Mouse (Mus musculus): ENCODE results near the gene Capn9. TPM values are rescaled to one million over a fixed set of nuclear protein-coding genes. Genes with fewer than 3 reads are reported as not detected.

The Capn9 gene
- polyA plus RNA-seq, 1 experiment, result 0.04 TPM

DNA sequence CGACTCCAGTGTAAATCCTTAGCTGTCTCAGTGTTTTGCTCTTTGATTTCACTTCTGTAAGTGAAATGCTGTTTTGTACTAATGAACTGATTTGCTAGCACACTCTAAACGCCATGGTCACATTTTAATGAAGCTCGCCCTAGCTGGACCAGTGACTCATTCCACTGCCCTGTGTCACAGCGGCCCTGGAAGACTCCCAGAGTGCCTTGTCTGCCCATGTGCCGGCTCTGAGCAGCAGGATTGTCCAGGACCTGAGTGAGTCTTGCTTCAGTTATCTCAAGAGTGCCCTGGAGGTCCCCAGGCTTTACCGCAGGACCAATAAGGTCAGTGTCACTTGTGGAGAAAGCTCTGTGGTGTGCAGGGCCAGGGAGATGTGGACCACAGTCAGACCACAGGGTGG lies 29.5 kb upstream of the Capn9 start:
- Histone ChIP-seq H3K27ac (ENCODE audit: insufficient read depth, low read length) (peak overlapping the region; percentile 15; the same call in 1 of the 2 replicates), H3K4me1 (ENCODE audit: control insufficient read depth, insufficient read depth, low read length) (peaks cover 12% of the 10 kb centered on the region), H3K4me3 (ENCODE audit: insufficient read depth, low read length) (no peak overlapping the region)
- TF ChIP-seq CTCF (IDR thresholded peaks at IDR 0.05; ENCODE audit: extremely low read depth, insufficient read depth, low read length) (no peak), POLR2A (IDR thresholded peaks at IDR 0.05; ENCODE audit: extremely low read depth, insufficient read depth, low read length) (no peak)

DNA sequence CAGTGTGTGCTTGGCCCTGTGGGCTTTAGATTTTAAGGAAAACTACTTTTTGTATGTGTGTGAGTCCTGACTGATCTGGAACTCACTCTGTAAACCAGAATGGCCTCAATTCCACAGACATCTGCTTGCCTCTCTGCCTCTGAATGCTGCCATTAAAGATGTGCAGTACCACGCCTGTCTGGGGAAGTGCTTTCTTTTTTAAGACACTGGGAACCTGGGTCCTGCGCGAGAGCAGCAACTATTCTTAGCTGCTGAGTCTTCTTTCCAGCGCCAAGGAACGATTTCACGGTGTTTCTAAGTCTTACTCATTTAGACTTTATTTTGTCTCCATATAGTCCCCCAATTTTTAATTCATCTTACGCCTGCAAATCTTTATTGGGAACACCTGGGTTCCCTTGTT lies 29.1 kb upstream of the Capn9 start:
- Histone ChIP-seq H3K27ac (ENCODE audit: insufficient read depth, low read length) (0 out of 2 replicates have a peak overlapping the region, but pooled peaks have one; percentile 15), H3K4me3 (ENCODE audit: insufficient read depth, low read length) (no peak overlapping the region), H3K4me1 (ENCODE audit: control insufficient read depth, insufficient read depth, low read length) (peaks cover 12% of the 10 kb centered on the region)
- TF ChIP-seq CTCF (IDR thresholded peaks at IDR 0.05; ENCODE audit: extremely low read depth, insufficient read depth, low read length), result no peak
- no peak for TF ChIP-seq POLR2A (IDR thresholded peaks at IDR 0.05; ENCODE audit: extremely low read depth, insufficient read depth, low read length)

DNA sequence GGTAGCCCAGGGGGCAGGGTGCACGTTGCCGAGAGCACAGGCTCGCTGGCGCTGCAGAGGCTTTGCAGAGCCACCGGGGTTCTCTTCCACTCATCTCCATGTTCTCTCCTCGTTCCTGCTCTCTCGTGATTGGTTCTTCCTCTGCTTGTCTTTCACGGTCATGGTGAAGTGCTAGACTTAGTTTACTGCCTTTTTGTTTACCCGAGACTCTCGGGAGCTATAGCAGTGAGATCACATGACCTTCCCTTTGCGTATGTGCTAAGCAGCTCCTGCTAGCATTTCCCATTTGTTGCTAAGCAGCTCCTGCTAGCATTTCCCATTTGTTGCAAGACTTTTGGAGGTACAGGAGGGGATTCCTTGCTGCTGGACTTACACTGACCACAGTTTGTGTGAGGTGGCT lies 28.6 kb upstream of the Capn9 start:
- no peak for TF ChIP-seq CTCF (IDR thresholded peaks at IDR 0.05; ENCODE audit: extremely low read depth, insufficient read depth, low read length)
- TF ChIP-seq POLR2A (IDR thresholded peaks at IDR 0.05; ENCODE audit: extremely low read depth, insufficient read depth, low read length), result no peak
- H3K4me3 ChIP-seq (ENCODE audit: insufficient read depth, low read length), result no peak overlapping the region
- no peak overlapping the region; the same call in 1 of the 2 replicates for H3K27ac ChIP-seq (ENCODE audit: insufficient read depth, low read length)
- peaks cover 12% of the 10 kb centered on the region for H3K4me1 ChIP-seq (ENCODE audit: control insufficient read depth, insufficient read depth, low read length)

DNA sequence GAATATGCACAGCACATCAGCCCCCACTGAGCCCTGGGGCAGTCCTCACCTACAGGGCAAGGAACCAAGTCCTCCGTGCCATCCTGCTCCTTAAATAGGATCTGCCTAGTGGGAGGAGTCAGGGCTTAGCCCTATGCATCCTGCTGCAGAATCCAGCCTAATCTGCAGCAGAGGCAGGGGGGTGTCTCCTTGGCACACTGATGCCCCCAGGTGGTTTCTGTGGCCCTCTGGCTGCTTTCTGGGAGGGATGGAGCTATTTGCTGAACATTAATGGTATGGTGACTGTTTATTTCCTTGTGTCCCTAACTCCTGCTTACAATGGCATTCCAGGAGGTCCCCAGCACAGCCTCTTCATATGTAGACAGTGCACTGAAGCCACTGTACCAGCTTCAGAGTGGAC lies 27.7 kb upstream of the Capn9 start:
- Histone ChIP-seq H3K4me1 (ENCODE audit: control insufficient read depth, insufficient read depth, low read length) (peaks cover 12% of the 10 kb centered on the region), H3K4me3 (ENCODE audit: insufficient read depth, low read length) (no peak overlapping the region), H3K27ac (ENCODE audit: insufficient read depth, low read length) (no peak overlapping the region)
- TF ChIP-seq POLR2A (IDR thresholded peaks at IDR 0.05; ENCODE audit: extremely low read depth, insufficient read depth, low read length) (no peak), CTCF (IDR thresholded peaks at IDR 0.05; ENCODE audit: extremely low read depth, insufficient read depth, low read length) (no peak)

DNA sequence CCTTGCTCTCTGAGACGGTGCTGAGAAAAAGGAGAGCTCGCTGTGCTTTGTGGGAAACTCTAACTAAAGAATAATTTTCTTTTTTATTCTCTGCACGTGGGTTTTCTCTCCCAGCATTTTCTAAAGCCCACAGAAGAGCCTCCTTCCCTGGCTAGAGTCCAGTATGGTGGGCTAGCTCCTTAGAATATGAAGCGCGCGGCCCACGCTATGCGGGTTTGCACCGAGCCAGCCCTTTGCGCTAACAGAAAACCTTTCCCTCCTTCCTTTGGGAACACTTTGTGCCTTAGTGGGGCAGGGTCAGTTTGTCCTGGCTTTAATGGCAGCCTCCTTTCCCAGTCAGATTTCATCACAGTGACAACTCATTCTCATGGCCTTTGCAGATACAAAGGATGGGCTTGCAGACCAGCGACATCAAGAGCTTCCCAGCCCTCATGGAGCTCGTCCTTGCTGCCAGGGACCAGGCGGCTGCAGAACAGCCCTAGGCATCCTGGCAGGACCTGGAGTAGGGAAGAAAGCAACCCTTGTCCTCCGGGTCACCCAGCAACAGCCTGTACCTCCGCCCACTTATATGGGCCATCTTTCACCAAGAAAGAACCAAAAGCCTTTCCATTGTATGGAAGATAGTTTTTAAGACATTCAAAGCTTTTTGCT lies 24.8 kb upstream of the Capn9 start:
- Histone ChIP-seq H3K4me1 (ENCODE audit: control insufficient read depth, insufficient read depth, low read length) (peaks cover 15% of the 10 kb centered on the region), H3K4me3 (ENCODE audit: insufficient read depth, low read length) (no peak overlapping the region), H3K27ac (ENCODE audit: insufficient read depth, low read length) (peak overlapping the region; percentile 67; the same call in 1 of the 2 replicates)
- no peak for TF ChIP-seq CTCF (IDR thresholded peaks at IDR 0.05; ENCODE audit: extremely low read depth, insufficient read depth, low read length)
- no peak for TF ChIP-seq POLR2A (IDR thresholded peaks at IDR 0.05; ENCODE audit: extremely low read depth, insufficient read depth, low read length)

DNA sequence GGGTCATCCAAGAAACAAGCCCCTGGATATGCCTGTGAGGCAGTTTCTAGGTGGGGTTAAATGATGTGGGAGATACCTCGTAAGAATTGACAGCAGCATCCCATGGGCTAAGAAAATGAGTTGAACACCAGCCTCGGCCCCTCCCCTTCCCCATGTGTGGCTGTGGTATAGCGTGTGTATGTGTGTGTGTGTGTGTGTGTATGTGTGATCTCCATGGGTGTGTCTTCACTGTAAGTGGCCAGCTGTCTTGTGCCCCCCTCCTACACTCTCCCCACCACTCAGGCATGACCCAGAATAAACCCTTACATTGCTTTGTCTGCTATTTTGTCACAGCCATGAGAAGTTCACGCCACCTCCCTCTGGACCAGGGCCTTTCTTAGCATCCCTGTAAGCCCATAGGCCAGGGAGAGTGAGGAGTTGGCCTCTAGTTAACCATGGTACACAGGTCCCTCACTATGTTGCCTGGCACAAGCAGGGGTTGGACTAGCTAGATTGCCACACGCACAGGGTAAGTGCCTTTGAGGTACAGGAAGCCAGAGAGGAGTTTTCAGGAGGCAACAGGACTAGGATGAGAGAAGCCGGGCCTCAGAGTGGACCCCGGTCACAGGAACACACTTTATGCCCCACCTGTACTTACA lies 20.7 kb upstream of the Capn9 start:
- no peak overlapping the region for H3K4me3 ChIP-seq (ENCODE audit: insufficient read depth, low read length)
- peaks cover 10% of the 10 kb centered on the region for H3K4me1 ChIP-seq (ENCODE audit: control insufficient read depth, insufficient read depth, low read length)
- TF ChIP-seq POLR2A (IDR thresholded peaks at IDR 0.05; ENCODE audit: extremely low read depth, insufficient read depth, low read length) (no peak), CTCF (IDR thresholded peaks at IDR 0.05; ENCODE audit: extremely low read depth, insufficient read depth, low read length) (no peak)
- no peak overlapping the region for H3K27ac ChIP-seq (ENCODE audit: insufficient read depth, low read length)

DNA sequence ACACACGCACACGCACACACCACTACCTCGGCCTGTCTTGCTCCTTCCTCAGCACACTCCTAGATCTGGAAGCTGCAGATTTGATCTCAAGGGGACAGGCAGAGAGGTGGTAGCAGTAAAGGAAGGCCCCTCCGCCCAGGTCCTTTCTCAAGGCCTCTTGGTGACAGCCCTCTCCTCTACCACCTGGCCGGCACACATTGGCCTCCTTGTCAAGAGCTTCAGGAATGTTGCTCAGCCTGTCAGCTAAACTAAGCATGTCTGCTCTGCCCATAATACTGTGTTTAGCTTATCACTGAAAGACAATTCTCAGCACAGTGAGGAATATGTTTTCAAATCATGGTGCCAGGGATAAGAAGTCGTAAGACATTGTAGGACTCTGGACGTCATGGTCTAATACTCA lies 19.7 kb upstream of the Capn9 start:
- Histone ChIP-seq H3K4me3 (ENCODE audit: insufficient read depth, low read length) (no peak overlapping the region), H3K27ac (ENCODE audit: insufficient read depth, low read length) (peak overlapping the region; percentile 73), H3K4me1 (ENCODE audit: control insufficient read depth, insufficient read depth, low read length) (peaks cover 7% of the 10 kb centered on the region)
- TF ChIP-seq POLR2A (IDR thresholded peaks at IDR 0.05; ENCODE audit: extremely low read depth, insufficient read depth, low read length), result no peak
- no peak for TF ChIP-seq CTCF (IDR thresholded peaks at IDR 0.05; ENCODE audit: extremely low read depth, insufficient read depth, low read length)

DNA sequence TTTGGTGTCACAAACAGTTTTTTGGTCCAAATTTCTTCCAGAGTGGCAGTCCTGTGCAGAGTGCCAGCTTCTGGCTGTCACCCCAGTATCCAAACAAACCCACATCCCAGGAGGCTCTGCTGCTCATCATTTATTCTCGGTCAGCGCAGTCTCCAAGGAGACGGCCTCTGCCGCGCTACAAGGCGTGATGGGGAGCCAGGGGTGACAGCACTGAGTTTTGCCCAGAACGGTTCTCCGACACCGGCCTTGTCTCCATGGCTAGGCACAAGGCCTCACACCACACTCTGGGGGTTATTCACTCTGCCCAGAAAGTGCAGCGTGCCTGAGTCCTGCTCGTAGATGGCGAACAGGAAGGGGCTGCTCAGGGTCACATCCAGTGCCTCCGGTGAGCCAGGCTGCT lies 19.3 kb upstream of the Capn9 start:
- Histone ChIP-seq H3K4me1 (ENCODE audit: control insufficient read depth, insufficient read depth, low read length) (peaks cover 7% of the 10 kb centered on the region), H3K27ac (ENCODE audit: insufficient read depth, low read length) (peak overlapping the region; percentile 24; the same call in 1 of the 2 replicates), H3K4me3 (ENCODE audit: insufficient read depth, low read length) (no peak overlapping the region)
- TF ChIP-seq CTCF (IDR thresholded peaks at IDR 0.05; ENCODE audit: extremely low read depth, insufficient read depth, low read length) (no peak), POLR2A (IDR thresholded peaks at IDR 0.05; ENCODE audit: extremely low read depth, insufficient read depth, low read length) (no peak)

DNA sequence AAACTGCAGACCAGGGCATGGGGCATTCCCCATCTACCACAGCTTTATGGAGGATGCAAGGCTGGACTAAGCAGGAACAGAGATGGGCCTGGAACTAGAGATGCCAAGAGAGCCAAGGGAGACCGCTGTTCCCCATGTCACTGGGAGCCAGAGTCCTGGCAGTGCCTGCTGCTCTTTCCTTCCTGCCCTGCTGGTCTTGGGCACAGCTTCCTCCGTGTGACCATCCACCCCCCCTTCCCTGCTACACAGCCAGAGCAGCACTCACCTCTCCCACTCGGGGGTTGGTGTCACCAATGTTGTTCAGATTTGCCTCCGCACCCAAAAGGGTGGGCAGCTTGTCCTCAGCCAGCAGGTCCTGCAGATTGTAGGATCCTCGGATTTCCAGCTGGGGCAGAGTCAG lies 18.4 kb upstream of the Capn9 start:
- Histone ChIP-seq H3K4me3 (ENCODE audit: insufficient read depth, low read length) (no peak overlapping the region), H3K4me1 (ENCODE audit: control insufficient read depth, insufficient read depth, low read length) (peaks cover 7% of the 10 kb centered on the region), H3K27ac (ENCODE audit: insufficient read depth, low read length) (0 out of 2 replicates have a peak overlapping the region, but pooled peaks have one; percentile 24)
- TF ChIP-seq POLR2A (IDR thresholded peaks at IDR 0.05; ENCODE audit: extremely low read depth, insufficient read depth, low read length) (no peak), CTCF (IDR thresholded peaks at IDR 0.05; ENCODE audit: extremely low read depth, insufficient read depth, low read length) (no peak)

DNA sequence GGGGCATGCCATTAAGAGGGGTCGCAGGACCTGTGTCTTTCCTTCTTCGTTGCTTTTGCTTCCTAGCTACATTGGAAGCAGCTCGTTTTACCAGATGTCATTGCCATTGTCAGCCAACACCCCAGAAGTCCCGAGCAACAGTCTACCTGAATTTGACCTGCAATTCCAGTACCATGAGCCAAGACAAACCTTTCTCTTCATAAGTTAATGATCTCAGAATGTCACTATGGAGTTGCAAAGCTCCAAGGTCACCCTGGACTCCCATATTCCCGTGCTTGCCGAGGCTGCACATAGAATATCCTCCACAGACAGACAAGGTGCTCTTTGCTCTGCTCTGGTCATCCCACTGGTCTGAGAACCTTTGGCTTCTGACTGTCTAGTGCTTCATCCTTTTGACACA lies 8.8 kb upstream of the Capn9 start:
- TF ChIP-seq CTCF (IDR thresholded peaks at IDR 0.05; ENCODE audit: extremely low read depth, insufficient read depth, low read length) (no peak), POLR2A (IDR thresholded peaks at IDR 0.05; ENCODE audit: extremely low read depth, insufficient read depth, low read length) (no peak)
- no peak overlapping the region for H3K27ac ChIP-seq (ENCODE audit: insufficient read depth, low read length)
- H3K4me1 ChIP-seq (ENCODE audit: control insufficient read depth, insufficient read depth, low read length), result peaks cover 13% of the 10 kb centered on the region
- H3K4me3 ChIP-seq (ENCODE audit: insufficient read depth, low read length), result no peak overlapping the region
